Mouse (Mus musculus) liver, adult 2 months (tissue): ENCODE data around the gene Gm20388.

Experiments used
- CTCF ChIP-seq: fragments of 200-500 bp; IDR thresholded peaks from 2 replicates; pipeline ENCODE4 v1.5.1; 2011; ENCODE audit warnings: low read depth, low read length, control low read depth
- POLR2A ChIP-seq: fragments of 200-500 bp; IDR thresholded peaks from 2 replicates; pipeline ENCODE4 v1.6.1; 2011; ENCODE audit warnings: low read length, control low read depth; ENCODE audit not compliant: insufficient read depth; ENCODE audit errors: extremely low read depth

GRCm38 (mm10) chr8:122343341-122343740, 2432.7 kb downstream of the Gm20388 start:
- TF ChIP-seq CTCF: no peak
- no peak for TF ChIP-seq POLR2A
